Mouse (Mus musculus) left cerebral cortex, adult 2 months (tissue): ENCODE measurements around the gene Lama2. TPM values are rescaled to one million over a fixed set of nuclear protein-coding genes. Genes with fewer than 3 reads are reported as not detected.
A peak's percentile ranks its signal among the peaks of the same experiment; 100 is the strongest.

Experiments
- DNase-seq, 2 experiments: peaks; one replicate each; pipeline ENCODE4 v3.0.0; 2021 to 2022; ENCODE audit warnings: low spot score in 2 of 2, mixed read lengths in 1 of 2; ENCODE audit errors: extremely low spot score in 1 of 2
- H3K27ac ChIP-seq: fragments of 200-600 bp; 2 replicates; pipeline ENCODE4 v1.8.1; 2022
- H3K4me3 ChIP-seq: fragments of 200-600 bp; 2 replicates; pipeline ENCODE4 v1.8.1; 2022
- CTCF ChIP-seq: fragments of 200-600 bp; IDR thresholded peaks from 2 replicates; pipeline ENCODE4 v1.8.1; 2022; ENCODE audit warnings: antibody characterized with exemption, mild to moderate bottlenecking, moderate library complexity
- intact Hi-C: fragments of 180-260 bp; cut with DNase I; formaldehyde crosslinking; loops from one replicate; pipeline ENCODE4 v1.15.1; 2025
- total RNA-seq, 2 experiments: library from RNA; stranded (reverse); gene quantifications; 2 replicates each; pipeline ENCODE4 v1.2.3; 2021

Gene Lama2
- total RNA-seq, 2 experiments from 2014 or later = 7.2 to 11.6 TPM

- H3K4me3 ChIP-seq = no peak overlapping the region
- intact Hi-C loops = no loop called here
- DNase-seq = no peak
- no peak for TF ChIP-seq CTCF
- no peak overlapping the region for H3K27ac ChIP-seq
Measured at GRCm38 (mm10) chr10:27068794-27069435, 550.6 kb downstream of the Lama2 start.

DNA sequence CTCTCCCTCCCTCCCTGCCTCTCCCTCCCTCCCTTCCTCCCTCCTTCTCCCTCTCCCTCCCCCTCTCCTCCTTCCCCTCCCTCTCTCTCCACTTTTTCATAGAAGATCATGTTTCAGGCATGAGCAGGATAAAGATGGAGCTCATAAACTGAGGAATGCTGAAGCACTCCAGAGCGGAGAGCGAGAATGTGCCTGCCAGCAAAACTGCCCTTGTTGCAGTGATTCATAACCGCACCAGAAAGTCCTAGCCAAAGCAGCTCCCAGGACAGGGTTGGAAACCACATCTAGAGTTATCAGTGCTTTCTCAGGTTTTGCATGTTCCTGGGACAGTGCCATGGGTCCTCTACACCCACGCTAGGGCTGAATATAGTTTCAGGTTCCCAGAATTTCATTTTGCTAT lies 555.9 kb downstream of the Lama2 start:
- DNase-seq = no peak
- H3K4me3 ChIP-seq = no peak overlapping the region
- intact Hi-C loops = no loop called here
- no peak for TF ChIP-seq CTCF
- H3K27ac ChIP-seq = no peak overlapping the region

DNA sequence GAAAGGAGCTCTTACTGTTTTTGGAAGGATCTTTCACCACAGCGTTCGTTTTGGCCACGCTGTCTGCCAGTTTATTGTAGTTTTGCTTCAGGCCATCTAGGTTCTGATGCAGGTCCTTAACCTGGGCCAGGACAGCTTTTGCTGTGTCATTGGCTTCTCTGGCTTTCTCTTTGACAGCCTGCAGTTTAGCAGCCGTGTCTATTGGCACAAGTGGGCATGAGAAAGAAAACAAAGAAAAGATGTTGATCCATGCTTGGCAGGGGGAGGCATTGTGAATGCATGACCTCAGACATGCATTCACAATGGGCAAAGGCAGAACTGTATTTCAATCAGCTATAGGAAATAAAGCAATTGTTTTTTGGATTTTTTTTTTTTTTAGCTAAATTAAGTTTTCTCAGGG lies 565.1 kb downstream of the Lama2 start:
- no peak for TF ChIP-seq CTCF
- Histone ChIP-seq H3K27ac (no peak overlapping the region), H3K4me3 (no peak overlapping the region)
- intact Hi-C loops = no loop called here
- no peak for DNase-seq

- TF ChIP-seq CTCF = no peak
- intact Hi-C loops = loop anchor here (2.0 kb wide), 1 partner anchor 72 kb away; no protein-coding TSS in a partner anchor
- no peak for DNase-seq
- H3K4me3 ChIP-seq = no peak overlapping the region
- no peak overlapping the region for H3K27ac ChIP-seq
Measured at GRCm38 (mm10) chr10:27047196-27047595, 572.4 kb downstream of the Lama2 start.

GRCm38 (mm10) chr10:27041812-27042211 lies 577.7 kb downstream of the Lama2 start:
- Histone ChIP-seq H3K27ac (no peak overlapping the region), H3K4me3 (no peak overlapping the region)
- no peak for DNase-seq
- TF ChIP-seq CTCF = no peak
- intact Hi-C loops = no loop called here

- TF ChIP-seq CTCF = no peak
- H3K27ac ChIP-seq = no peak overlapping the region
- H3K4me3 ChIP-seq = no peak overlapping the region
- DNase-seq = no peak
- intact Hi-C loops = no loop called here
Measured at GRCm38 (mm10) chr10:27022707-27023106, 596.9 kb downstream of the Lama2 start.

DNA sequence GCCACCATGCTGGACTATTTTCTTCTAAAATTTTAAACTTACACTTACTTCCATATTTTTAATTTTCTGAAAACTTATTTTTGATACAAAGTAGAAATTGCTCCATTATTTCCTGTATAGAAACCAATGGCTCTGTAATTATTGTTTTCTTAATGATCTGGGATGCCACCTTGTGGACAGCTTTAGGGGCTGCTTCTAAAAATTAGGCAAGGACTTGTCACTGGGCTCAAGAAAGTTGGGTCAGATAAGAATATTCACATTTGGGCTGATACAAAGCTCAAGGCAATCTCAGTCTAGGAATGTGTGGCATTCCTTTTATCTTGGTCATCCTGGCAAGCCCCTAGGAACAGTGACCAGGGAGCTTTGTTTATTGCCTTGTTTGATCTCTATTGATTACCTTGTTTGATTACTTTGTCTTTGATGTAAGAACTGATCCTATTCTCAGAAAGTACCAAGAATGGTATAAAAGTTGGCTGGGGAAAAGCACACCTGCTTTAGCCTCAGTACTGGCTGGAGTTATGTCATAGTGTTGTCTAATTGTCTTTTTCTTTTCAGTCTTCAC lies 606.7 kb downstream of the Lama2 start:
- no peak overlapping the region for H3K27ac ChIP-seq
- DNase-seq = no peak
- no peak; the same call in 1 of the 2 replicates for TF ChIP-seq CTCF
- no peak overlapping the region for H3K4me3 ChIP-seq
- intact Hi-C loops = no loop called here

DNA sequence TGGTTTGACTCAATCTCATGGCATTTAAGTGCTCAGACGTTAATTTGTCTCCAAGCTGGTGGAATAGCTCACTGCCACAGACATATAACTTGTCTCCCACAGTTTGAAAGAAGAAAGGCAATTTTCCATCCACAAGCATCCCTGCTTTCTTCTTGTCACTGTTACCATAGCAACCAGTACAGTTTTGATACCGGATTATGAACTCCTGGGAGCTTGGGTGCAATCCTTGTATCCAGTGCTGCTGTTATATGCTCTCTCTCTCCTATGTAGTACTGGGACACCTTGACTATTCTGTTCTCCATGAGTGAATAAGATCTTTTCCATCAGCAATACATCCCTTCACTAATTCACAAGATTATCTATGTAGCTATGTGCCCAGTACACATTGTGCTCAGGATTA lies 612.2 kb downstream of the Lama2 start:
- no peak overlapping the region for H3K4me3 ChIP-seq
- intact Hi-C loops = no loop called here
- TF ChIP-seq CTCF = no peak
- no peak for DNase-seq
- no peak overlapping the region for H3K27ac ChIP-seq

DNA sequence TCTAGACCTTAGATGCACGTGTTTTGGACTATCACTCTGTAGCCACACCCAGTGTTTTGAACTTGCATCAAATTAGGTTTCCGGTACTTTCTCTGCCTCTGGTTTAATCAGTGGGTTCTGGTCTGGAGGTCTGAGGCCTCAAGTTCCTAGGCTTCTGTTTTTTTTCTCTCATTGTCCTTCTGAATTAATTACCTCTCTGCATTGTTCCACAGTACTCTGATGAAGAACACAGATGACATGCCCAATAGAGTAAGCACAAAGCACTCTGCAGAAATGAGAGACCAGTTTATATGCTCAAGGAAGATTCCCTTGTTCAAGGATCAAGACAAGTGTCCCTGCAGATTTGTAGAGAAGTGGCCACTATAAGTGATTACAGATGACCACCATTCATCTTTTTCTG lies 613.8 kb downstream of the Lama2 start:
- intact Hi-C loops = no loop called here
- Histone ChIP-seq H3K4me3 (no peak overlapping the region), H3K27ac (no peak overlapping the region)
- no peak for TF ChIP-seq CTCF
- no peak for DNase-seq

- Histone ChIP-seq H3K4me3 (no peak overlapping the region), H3K27ac (no peak overlapping the region)
- no peak for TF ChIP-seq CTCF
- no peak for DNase-seq
- intact Hi-C loops = no loop called here
Measured at GRCm38 (mm10) chr10:27001554-27002178, 617.9 kb downstream of the Lama2 start.

DNA sequence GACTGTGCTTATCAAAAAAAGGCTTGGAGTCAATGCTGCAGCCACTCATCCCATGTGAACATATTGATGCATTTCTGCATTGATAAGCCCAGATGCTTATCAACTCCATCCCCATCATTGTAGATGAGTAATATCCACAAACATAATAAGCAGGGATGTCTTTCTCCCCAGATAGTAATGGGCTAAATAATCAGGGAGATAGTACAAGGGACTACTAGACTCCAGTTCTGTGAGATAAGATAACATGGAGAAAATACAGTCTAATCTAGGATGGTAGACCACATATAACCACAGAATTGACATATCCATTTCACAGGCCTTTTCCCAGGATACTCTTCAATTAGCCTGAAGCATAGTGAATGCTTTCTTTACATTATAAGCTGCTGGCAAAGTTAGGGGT lies 622.9 kb downstream of the Lama2 start:
- intact Hi-C loops = loop anchor here (2.0 to 5.0 kb wide), 2 partner anchors 286 to 504 kb away; no protein-coding TSS in a partner anchor
- no peak overlapping the region for H3K4me3 ChIP-seq
- DNase-seq = no peak
- no peak for TF ChIP-seq CTCF
- H3K27ac ChIP-seq = no peak overlapping the region

DNA sequence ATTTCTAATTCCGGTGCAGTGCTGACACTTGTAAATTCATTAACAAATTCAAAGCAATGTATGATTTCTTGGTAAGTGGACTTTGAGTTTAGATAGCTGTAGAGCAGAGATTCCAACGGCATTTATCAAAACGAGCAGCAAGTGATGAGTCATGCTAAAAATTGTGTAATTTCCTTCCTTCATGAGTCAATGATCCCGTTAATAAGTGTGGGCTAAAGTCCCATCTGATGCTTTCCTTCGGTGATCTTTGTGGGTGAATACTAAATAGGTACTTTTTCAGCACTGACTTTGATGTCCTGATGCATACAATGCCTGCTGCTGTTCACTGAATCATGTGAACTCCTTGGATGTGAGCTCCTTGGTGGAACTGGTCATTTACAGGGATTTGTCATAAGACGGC lies 623.6 kb downstream of the Lama2 start:
- no peak overlapping the region for H3K4me3 ChIP-seq
- no peak for TF ChIP-seq CTCF
- intact Hi-C loops = loop anchor here (1.0 to 5.0 kb wide), 5 partner anchors 77 to 623 kb away; no protein-coding TSS in a partner anchor
- DNase-seq = peak in 1 of 2 experiments; percentile 8
- H3K27ac ChIP-seq = no peak overlapping the region
